Comparison of ENCODE assay signal across 16 mouse cellular contexts in genomic region chr3:34219741-34220310, GRCm38 (mm10).
"Had no signal": no experiment of that assay in that cellular context is flagged by ENCODE, and none has a peak within 500 bp of the region (broad histone marks: within the 10 kb centered on the region; RNA-seq: fewer than 3 reads in every experiment).

No protein-coding gene starts in this region.

- H3K4me3 ChIP-seq: hindbrain, embryonic 15.5 days; limb, embryonic 10.5 days; liver, embryonic 15.5 days; neural tube, embryonic 12.5 days; stomach, embryonic 15.5 days had no signal

- H3K27ac ChIP-seq: hindbrain, embryonic 15.5 days; limb, embryonic 10.5 days; liver, embryonic 15.5 days; neural tube, embryonic 12.5 days; stomach, embryonic 15.5 days had no signal

- H3K36me3 ChIP-seq: hindbrain, embryonic 15.5 days; limb, embryonic 10.5 days; liver, embryonic 15.5 days; neural tube, embryonic 12.5 days; stomach, embryonic 15.5 days had no signal

- H3K4me2 ChIP-seq: hindbrain, embryonic 15.5 days; liver, embryonic 11.5 days; liver, embryonic 15.5 days; neural tube, embryonic 12.5 days; stomach, embryonic 15.5 days had no signal

- ATAC-seq: intestine, embryonic 16.5 days; lung, postnatal 0 days had no signal

- DNase-seq: lung, adult 2 months; lung, postnatal 36 days; midbrain, embryonic 14.5 days; retina, postnatal 1 day; right cerebral cortex, postnatal 4 days; spleen, adult 18-20 months; thymus, adult 2 months; thymus, postnatal 36 days had no signal

- H3K9ac ChIP-seq: hindbrain, embryonic 15.5 days; liver, embryonic 15.5 days; neural tube, embryonic 12.5 days; stomach, embryonic 15.5 days had no signal

- H3K27me3 ChIP-seq: hindbrain, embryonic 15.5 days; liver, embryonic 15.5 days; neural tube, embryonic 12.5 days; stomach, embryonic 15.5 days had no signal

- H3K9me3 ChIP-seq: limb, embryonic 10.5 days; liver, embryonic 15.5 days; neural tube, embryonic 12.5 days; stomach, embryonic 15.5 days had no signal

- H3K4me1 ChIP-seq: hindbrain, embryonic 15.5 days; limb, embryonic 10.5 days; liver, embryonic 15.5 days; neural tube, embryonic 12.5 days; stomach, embryonic 15.5 days had no signal
